Mouse (Mus musculus) bone marrow macrophage, adult 2 months (primary cell): ENCODE data around the gene Aldh1a7.

Experiments
- CTCF ChIP-seq: IDR thresholded peaks from 2 replicates; pipeline ENCODE4 v1.5.1; 2012; ENCODE audit warnings: low read depth, mild to moderate bottlenecking, low read length, moderate library complexity
- POLR2A ChIP-seq: IDR thresholded peaks from 2 replicates; pipeline ENCODE4 v1.6.1; 2012; ENCODE audit warnings: mild to moderate bottlenecking, low read depth, low read length, borderline replicate concordance

DNA sequence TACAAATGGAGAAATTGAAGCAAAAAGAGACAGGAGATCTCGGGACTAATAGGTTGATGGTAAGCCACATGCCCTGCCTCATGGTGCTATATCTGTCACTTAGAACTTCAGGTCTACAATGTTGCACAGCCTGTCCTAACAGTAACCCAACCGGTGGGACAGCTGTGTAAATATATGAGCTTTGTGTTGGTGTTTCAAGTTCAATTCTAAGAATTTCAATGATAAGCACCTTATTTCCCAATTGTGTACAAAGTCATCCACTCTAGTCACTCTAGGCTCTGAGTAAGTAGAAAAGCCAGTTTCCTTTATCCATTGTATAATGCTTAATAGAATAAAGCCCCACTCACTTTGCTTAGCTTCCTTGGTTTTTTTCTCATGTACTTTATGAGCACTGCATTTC is 4.4 kb downstream of the Aldh1a7 start:
- TF ChIP-seq CTCF (no peak), POLR2A (no peak)
